ENCODE assay signal across 7 mouse cellular contexts in the genomic region with DNA sequence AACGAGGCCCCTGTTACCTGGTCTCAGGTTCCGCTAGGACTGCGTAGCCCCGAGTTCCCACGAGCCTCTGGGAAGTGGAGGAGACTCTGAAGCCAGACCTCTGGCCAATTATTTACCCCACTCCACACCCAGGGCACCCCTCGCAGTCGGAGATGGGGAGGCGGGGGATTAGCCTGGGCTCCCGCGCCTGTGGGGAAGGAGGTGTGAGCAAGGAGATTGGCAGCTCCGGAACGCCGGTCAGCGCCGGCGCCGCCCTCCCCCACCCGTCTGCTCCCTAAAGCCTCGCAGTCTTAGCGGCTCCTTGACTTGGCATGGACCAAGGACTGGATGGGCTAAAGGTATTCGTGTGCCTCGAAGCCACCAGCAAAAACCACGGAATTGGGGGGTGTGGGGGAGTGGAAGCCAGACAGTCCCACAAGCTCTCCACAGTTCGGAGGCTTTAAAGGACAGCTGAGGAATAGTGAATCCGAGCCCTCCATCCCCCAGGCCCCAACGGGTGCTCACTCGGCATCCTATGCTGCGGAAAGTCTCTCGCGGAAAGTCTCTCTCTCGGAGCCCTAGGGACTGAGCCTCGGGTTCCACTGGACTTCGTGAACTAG. TPM values are rescaled to one million over a fixed set of nuclear protein-coding genes. Genes with fewer than 3 reads are reported as not detected.
DNase-seq lines count a peak whose midpoint lies in the region; ATAC-seq and TF ChIP-seq lines count a peak whose summit lies in the region.

Gene Lhx9 (minus strand): TSS at position 67 of the 599 bp plus-strand sequence.

- peaks cover 24% of the 10 kb centered on the region for H3K27me3 ChIP-seq in thymus, adult 2 months (ENCODE audit: control insufficient read depth, insufficient read depth, low read length)
- H3K27me3 ChIP-seq in embryonic facial prominence, embryonic 15.5 days: peaks cover 65% of the 10 kb centered on the region
- H3K27me3 ChIP-seq in hindbrain, postnatal 0 days (ENCODE audit: insufficient read depth, low read length): peaks cover 40% of the 10 kb centered on the region

- H3K4me1 ChIP-seq in thymus, adult 2 months (replicated peaks; ENCODE audit: control insufficient read depth, insufficient read depth, low read length): peaks cover 28% of the 10 kb centered on the region
- peaks cover 27% of the 10 kb centered on the region for H3K4me1 ChIP-seq in embryonic facial prominence, embryonic 15.5 days
- 0 out of 2 replicates have a peak, but pooled peaks cover 4% of the 10 kb centered on the region for H3K4me1 ChIP-seq in hindbrain, postnatal 0 days (ENCODE audit: insufficient read depth, low read length)

- ATAC-seq in embryonic facial prominence, embryonic 15.5 days (ENCODE audit: insufficient number of reproducible peaks, low FRiP score, low TSS enrichment, low read depth): peak; percentile 52
- peak; percentile 56 for ATAC-seq in hindbrain, postnatal 0 days
- ATAC-seq in megakaryocyte, adult 5-6 weeks (ENCODE audit: poor library complexity, severe bottlenecking): peak; percentile 39

- 6% methylated on average over 33 of the region's 33 CpGs for WGBS in thymus, adult 2 months
- under 1% methylated on average over 33 of the region's 33 CpGs for WGBS in embryonic facial prominence, embryonic 15.5 days
- WGBS in hindbrain, postnatal 0 days: under 1% methylated on average over 33 of the region's 33 CpGs

- no peak for TF ChIP-seq POLR2A in thymus, adult 2 months (IDR thresholded peaks at IDR 0.05; ENCODE audit: control insufficient read depth, extremely low read depth, insufficient read depth, low read length, poor library complexity)

- H3K9me3 ChIP-seq in embryonic facial prominence, embryonic 15.5 days (replicated peaks): no peaks in the 10 kb centered on the region
- no peaks in the 10 kb centered on the region for H3K9me3 ChIP-seq in hindbrain, postnatal 0 days (ENCODE audit: low read length)

- TF ChIP-seq CTCF in thymus, adult 2 months (IDR thresholded peaks at IDR 0.05; ENCODE audit: borderline replicate concordance, control insufficient read depth, extremely low read depth, insufficient read depth, low read length, poor library complexity): no peak
- no peak for TF ChIP-seq CTCF in hindbrain, postnatal 0 days (IDR thresholded peaks at IDR 0.05; ENCODE audit: low read depth)

- H3K36me3 ChIP-seq in thymus, adult 2 months (ENCODE audit: control insufficient read depth, insufficient read depth, low read length): no peaks in the 10 kb centered on the region
- no peaks in the 10 kb centered on the region for H3K36me3 ChIP-seq in embryonic facial prominence, embryonic 15.5 days
- H3K36me3 ChIP-seq in hindbrain, postnatal 0 days (ENCODE audit: insufficient read depth, low read length): no peaks in the 10 kb centered on the region

- no peak within 1 kb of the TSS for H3K27ac ChIP-seq in thymus, adult 2 months (ENCODE audit: control insufficient read depth, insufficient read depth, low read length)
- H3K27ac ChIP-seq in embryonic facial prominence, embryonic 15.5 days (replicated peaks): no peak within 1 kb of the TSS
- H3K27ac ChIP-seq in hindbrain, postnatal 0 days: no peak within 1 kb of the TSS

- peak; percentile 39 for DNase-seq in thymus, postnatal 4 days
- no peak for DNase-seq in thymus, adult 2 months
- no peak for DNase-seq in hindbrain, postnatal 0 days (ENCODE audit: low spot score)
- DNase-seq in yolk sac, embryonic 10.5 days (ENCODE audit: low spot score): peak; percentile 48
- no peak for DNase-seq in gastrocnemius, postnatal 25 days

- no peak within 1 kb of the TSS for H3K4me3 ChIP-seq in thymus, adult 2 months (ENCODE audit: control insufficient read depth, insufficient read depth, low read length)
- H3K4me3 ChIP-seq in embryonic facial prominence, embryonic 15.5 days (replicated peaks): peak within 1 kb of the TSS; percentile 32
- H3K4me3 ChIP-seq in hindbrain, postnatal 0 days (ENCODE audit: low read length): peak within 1 kb of the TSS; percentile 32

- H3K4me2 ChIP-seq in embryonic facial prominence, embryonic 15.5 days (replicated peaks): peak within 1 kb of the TSS; percentile 51
- peak within 1 kb of the TSS; percentile 56 for H3K4me2 ChIP-seq in hindbrain, postnatal 0 days (ENCODE audit: low read depth, low read length)

- H3K9ac ChIP-seq in embryonic facial prominence, embryonic 15.5 days: no peak within 1 kb of the TSS
- 0 out of 2 replicates have a peak within 1 kb of the TSS, but pooled peaks have one; percentile 17 for H3K9ac ChIP-seq in hindbrain, postnatal 0 days (replicated peaks; ENCODE audit: low read length)

RNA-seq across cellular contexts. Expression of gene Lhx9, which starts in this region (rescaled TPM):
- 0.05 TPM in 1 of 2 replicates, not detected in the other for polyA plus RNA-seq in thymus, adult 2 months (2012; rRNA removed)
- 0.24 and 0.63 TPM in 2 replicates for polyA plus RNA-seq in embryonic facial prominence, embryonic 15.5 days (2015; fragmentation: Nextera tagmentation; extraction: Ambion mirVana)
- total RNA-seq in hindbrain, postnatal 0 days (2014; rRNA removed): 9.1 and 12.0 TPM in 2 replicates
- 5.4 and 15.5 TPM in 2 replicates for polyA plus RNA-seq in hindbrain, postnatal 0 days (2015; fragmentation: Nextera tagmentation; extraction: Ambion mirVana)
- total RNA-seq in megakaryocyte, adult 5-6 weeks (2015): not detected in 2 replicates
- not detected in 2 replicates for total RNA-seq in megakaryocyte, adult 5-6 weeks (2017)
- total RNA-seq in gastrocnemius, postnatal 25 days (2021): not detected

Comparison
In these comparisons a context has a peak if more than half of its experiments do, and no peak if none do; other contexts are left out.
1. RNA of gene Lhx9 (total RNA-seq): 9.1 to 12.0 TPM in hindbrain, postnatal 0 days; not detected in megakaryocyte, adult 5-6 weeks and not detected in gastrocnemius, postnatal 25 days; every median in the first group is over 10 times any median in the second.
2. DNase-seq: peak in thymus, postnatal 4 days (single experiment) and yolk sac, embryonic 10.5 days (single experiment); none in thymus, adult 2 months (single experiment), hindbrain, postnatal 0 days (single experiment) and gastrocnemius, postnatal 25 days (single experiment).
3. Peak in ATAC-seq, H3K4me3 ChIP-seq and H3K4me2 ChIP-seq in embryonic facial prominence, embryonic 15.5 days; RNA of the gene not detected or under 1 TPM.
4. Peak in ATAC-seq in megakaryocyte, adult 5-6 weeks; RNA of the gene not detected or under 1 TPM.
5. Peak in every context shown above with its lines, with median percentiles within 50 percentile points of each other: ATAC-seq.